10 mouse cellular contexts compared by ENCODE assay signal in the genomic region with DNA sequence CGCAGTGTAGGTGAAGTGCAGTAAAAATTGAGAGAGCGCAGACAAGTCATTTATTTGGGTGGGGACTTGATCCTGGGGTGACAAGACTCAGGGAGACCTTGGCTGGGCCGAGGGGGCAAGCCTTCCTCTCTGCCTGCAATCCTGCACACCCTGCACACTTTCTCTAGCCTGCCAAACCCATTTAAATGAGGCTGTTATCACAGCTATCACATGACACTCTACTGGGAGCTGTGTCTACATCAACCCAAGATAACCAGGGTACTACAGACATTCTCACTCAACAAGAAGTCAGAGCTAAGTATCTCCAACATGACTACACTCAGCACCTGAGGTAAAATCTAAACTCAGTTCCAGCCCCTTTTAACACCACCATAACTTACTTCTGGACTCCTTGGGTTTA. TPM values are rescaled to one million over a fixed set of nuclear protein-coding genes. Genes with fewer than 3 reads are reported as not detected.
DNase-seq lines count a peak whose midpoint lies in the region; ATAC-seq and TF ChIP-seq lines count a peak whose summit lies in the region.
"Had no signal": no experiment of that assay in that cellular context is flagged by ENCODE, and none has a peak within 500 bp of the region (broad histone marks: within the 10 kb centered on the region; RNA-seq: fewer than 3 reads in every experiment).

No protein-coding gene starts in this region.

- H3K4me2 ChIP-seq in heart, embryonic 13.5 days, result peak overlapping the region; percentile 36
- H3K4me2 ChIP-seq in liver, embryonic 12.5 days, result peak overlapping the region; percentile 52
- no peak overlapping the region for H3K4me2 ChIP-seq in hindbrain, embryonic 14.5 days (replicated peaks)

- H3K9me3 ChIP-seq in heart, embryonic 13.5 days, result no peaks in the 10 kb centered on the region
- no peaks in the 10 kb centered on the region for H3K9me3 ChIP-seq in E14TG2a.4 (ENCODE audit: low read length)
- H3K9me3 ChIP-seq in embryonic facial prominence, embryonic 10.5 days, result no peaks in the 10 kb centered on the region
- no peaks in the 10 kb centered on the region for H3K9me3 ChIP-seq in liver, embryonic 12.5 days (replicated peaks)
- H3K9me3 ChIP-seq in hindbrain, embryonic 14.5 days (ENCODE audit: control insufficient read depth, low read length), result no peaks in the 10 kb centered on the region

- ATAC-seq in heart, embryonic 13.5 days (ENCODE audit: extremely low read depth, insufficient number of reproducible peaks, low FRiP score, low TSS enrichment), result no peak
- peak; percentile 90 for ATAC-seq in liver, embryonic 12.5 days
- ATAC-seq in hindbrain, embryonic 14.5 days (ENCODE audit: low FRiP score), result no peak

- 49% methylated on average over 3 of the region's 3 CpGs for WGBS in heart, embryonic 13.5 days
- WGBS in embryonic facial prominence, embryonic 10.5 days, result 70% methylated on average over 3 of the region's 3 CpGs
- 21% methylated on average over 3 of the region's 3 CpGs for WGBS in liver, embryonic 12.5 days (ENCODE audit: insufficient replicate concordance)
- WGBS in hindbrain, embryonic 14.5 days, result 85% methylated on average over 3 of the region's 3 CpGs

- H3K27ac ChIP-seq in heart, embryonic 13.5 days (replicated peaks), result peak overlapping the region; percentile 43
- peak overlapping the region; percentile 8 for H3K27ac ChIP-seq in embryonic facial prominence, embryonic 10.5 days (replicated peaks)
- peak overlapping the region; percentile 55 for H3K27ac ChIP-seq in liver, embryonic 12.5 days
- H3K27ac ChIP-seq in hindbrain, embryonic 14.5 days, result no peak overlapping the region

- DNase-seq in heart, postnatal 25 days (ENCODE audit: low spot score), result no peak
- DNase-seq in embryonic facial prominence, embryonic 10.5 days (ENCODE audit: low spot score), result no peak
- no peak for DNase-seq in hindbrain, embryonic 14.5 days (ENCODE audit: low spot score)
- no peak for DNase-seq in layer of hippocampus, adult 11-12 months (ENCODE audit: low spot score)
- no peak for DNase-seq in spleen, adult 12 weeks (ENCODE audit: low spot score)
- DNase-seq: adrenal gland, postnatal 36 days had no signal

- H3K9ac ChIP-seq in heart, embryonic 13.5 days, result no peak overlapping the region
- peak overlapping the region; percentile 40; the same call in 1 of the 2 replicates for H3K9ac ChIP-seq in liver, embryonic 12.5 days
- H3K9ac ChIP-seq in hindbrain, embryonic 14.5 days, result no peak overlapping the region

- no peak for TF ChIP-seq CTCF in E14TG2a.4 (conservative IDR thresholded peaks at IDR 0.05; ENCODE audit: low read length)

- H3K4me3 ChIP-seq in heart, embryonic 13.5 days, result no peak overlapping the region
- 0 out of 2 replicates have a peak overlapping the region, but pooled peaks have one; percentile 7 for H3K4me3 ChIP-seq in E14TG2a.4 (replicated peaks; ENCODE audit: low read length)
- no peak overlapping the region for H3K4me3 ChIP-seq in embryonic facial prominence, embryonic 10.5 days
- H3K4me3 ChIP-seq in liver, embryonic 12.5 days, result peak overlapping the region; percentile 3
- H3K4me3 ChIP-seq in hindbrain, embryonic 14.5 days (replicated peaks; ENCODE audit: low read length), result no peak overlapping the region

- no peaks in the 10 kb centered on the region for H3K27me3 ChIP-seq in heart, embryonic 13.5 days (replicated peaks)
- H3K27me3 ChIP-seq in E14TG2a.4 (ENCODE audit: insufficient read depth, low read length), result peaks cover 5% of the 10 kb centered on the region
- 0 out of 2 replicates have a peak, but pooled peaks cover 4% of the 10 kb centered on the region for H3K27me3 ChIP-seq in embryonic facial prominence, embryonic 10.5 days (replicated peaks; ENCODE audit: low read depth, poor library complexity, severe bottlenecking)
- H3K27me3 ChIP-seq in liver, embryonic 12.5 days (replicated peaks), result no peaks in the 10 kb centered on the region
- no peaks in the 10 kb centered on the region for H3K27me3 ChIP-seq in hindbrain, embryonic 14.5 days (ENCODE audit: control insufficient read depth, insufficient read depth, low read length)
- H3K27me3 ChIP-seq: CH12.LX had no signal

- peaks cover 20% of the 10 kb centered on the region for H3K36me3 ChIP-seq in heart, embryonic 13.5 days
- H3K36me3 ChIP-seq in E14TG2a.4 (ENCODE audit: insufficient read depth, low read length), result peaks cover 9% of the 10 kb centered on the region
- peaks cover 21% of the 10 kb centered on the region for H3K36me3 ChIP-seq in embryonic facial prominence, embryonic 10.5 days (replicated peaks)
- peaks cover 25% of the 10 kb centered on the region for H3K36me3 ChIP-seq in liver, embryonic 12.5 days
- peaks cover 24% of the 10 kb centered on the region for H3K36me3 ChIP-seq in hindbrain, embryonic 14.5 days (replicated peaks; ENCODE audit: control insufficient read depth, insufficient read depth)

- intact Hi-C loops in heart, postnatal 25 days (cut with DNase I), result loop anchor here (10.0 kb wide), 1 partner anchor 564 kb away; no protein-coding TSS in a partner anchor

- peaks cover 93% of the 10 kb centered on the region for H3K4me1 ChIP-seq in heart, embryonic 13.5 days
- H3K4me1 ChIP-seq in E14TG2a.4 (replicated peaks; ENCODE audit: low read depth, low read length), result peaks cover 83% of the 10 kb centered on the region
- H3K4me1 ChIP-seq in embryonic facial prominence, embryonic 10.5 days, result peaks cover 78% of the 10 kb centered on the region
- peaks cover 83% of the 10 kb centered on the region for H3K4me1 ChIP-seq in liver, embryonic 12.5 days
- peaks cover 33% of the 10 kb centered on the region for H3K4me1 ChIP-seq in hindbrain, embryonic 14.5 days (replicated peaks; ENCODE audit: control insufficient read depth, insufficient read depth, low read length)

RNA-seq across cellular contexts. Expression of a gene that starts 7.1 kb away (rescaled TPM):
- 13.3 and 15.5 TPM in 2 replicates for polyA plus RNA-seq in heart, embryonic 13.5 days (2015; fragmentation: Nextera tagmentation; extraction: Ambion mirVana)
- total RNA-seq in heart, postnatal 25 days (2021), result 100 to 1,000 TPM in 1 of 2 experiments, 10 to 100 TPM in 1; 93.6 to 111 TPM
- polyA plus RNA-seq in embryonic facial prominence, embryonic 10.5 days (2016; fragmentation: Nextera tagmentation; extraction: Ambion mirVana), result 14.7 and 18.9 TPM in 2 replicates
- polyA plus RNA-seq in liver, embryonic 12.5 days (2016; fragmentation: Nextera tagmentation; extraction: Ambion mirVana), result 17.2 and 22.0 TPM in 2 replicates
- 86.7 and 94.5 TPM in 2 replicates for polyA plus RNA-seq in hindbrain, embryonic 14.5 days (2014; fragmentation: Nextera tagmentation; extraction: Ambion mirVana)

Comparison
In these comparisons a context has a peak if more than half of its experiments do, and no peak if none do; other contexts are left out.
1. H3K4me3 ChIP-seq: peak in E14TG2a.4 (single experiment) and liver, embryonic 12.5 days (single experiment); none in heart, embryonic 13.5 days (single experiment), embryonic facial prominence, embryonic 10.5 days (single experiment) and hindbrain, embryonic 14.5 days (single experiment).